Mouse (Mus musculus) lung, embryonic 16.5 days (tissue): ENCODE results near the gene Zc3h4. TPM values are rescaled to one million over a fixed set of nuclear protein-coding genes. Genes with fewer than 3 reads are reported as not detected.

ENCODE experiments used
- ATAC-seq: fragments of 200-750 bp; cut with Nextera tagmentation; 2 replicates; pipeline ENCODE4 v1.8.0; 2017; ENCODE audit warnings: low read depth, mild to moderate bottlenecking, moderate library complexity
- H3K27ac ChIP-seq: fragments of 300-500 bp; sonication (generic); 2 replicates; pipeline ENCODE4 v1.5.1; 2014; ENCODE audit warnings: mild to moderate bottlenecking, control low read depth, low read length
- H3K27me3 ChIP-seq: fragments of 300-500 bp; sonication (generic); 2 replicates; pipeline ENCODE4 v1.6.1; 2014; ENCODE audit warnings: low read depth, low read length, mixed read lengths; ENCODE audit not compliant: control insufficient read depth, insufficient read depth
- H3K36me3 ChIP-seq: fragments of 300-500 bp; sonication (generic); 2 replicates; pipeline ENCODE4 v1.6.1; 2014; ENCODE audit warnings: low read length; ENCODE audit not compliant: control insufficient read depth, insufficient read depth
- H3K4me1 ChIP-seq: fragments of 300-500 bp; sonication (generic); replicated peaks from 2 replicates; pipeline ENCODE4 v1.6.1; 2014; ENCODE audit warnings: low read length, mixed read lengths; ENCODE audit not compliant: control insufficient read depth, insufficient read depth
- H3K4me2 ChIP-seq: fragments of 300-500 bp; sonication (generic); 2 replicates; pipeline ENCODE4 v1.6.1; 2014; ENCODE audit warnings: low read depth, low read length, control low read depth
- H3K4me3 ChIP-seq: fragments of 300-500 bp; sonication (generic); 2 replicates; pipeline ENCODE4 v1.5.1; 2014; ENCODE audit warnings: mild to moderate bottlenecking, low read length, control low read depth
- H3K9ac ChIP-seq: fragments of 300-500 bp; sonication (generic); 2 replicates; pipeline ENCODE4 v1.6.1; 2014; ENCODE audit warnings: low read length, control low read depth
- H3K9me3 ChIP-seq: fragments of 300-500 bp; sonication (generic); 2 replicates; pipeline ENCODE4 v1.6.1; 2016; ENCODE audit warnings: low read length; ENCODE audit not compliant: control insufficient read depth
- WGBS: fragments of 180-500 bp; shearing (Covaris S2); extraction: QIAGEN DNeasy Blood & Tissue Kit; methylation state at CpG from one replicate; pipeline ENCODE4 v1.1.7; 2014; 5-methylcytosine and 5-hydroxymethylcytosine counted together
- polyA plus RNA-seq: library from polyadenylated mRNA; unstranded; fragments of >200 nt; fragmentation: Nextera tagmentation; extraction: Ambion mirVana; gene quantifications from 2 replicates; pipeline ENCODE4 v1.2.1, GENCODE M21; 2015

Gene Zc3h4
- polyA plus RNA-seq, 1 experiment from 2014 or later, result 13.2 TPM

- Histone ChIP-seq H3K4me2 (peak within 1 kb of the TSS; percentile 80), H3K4me3 (peak within 1 kb of the TSS; percentile 82), H3K9me3 (no peaks in the 10 kb centered on the region), H3K27me3 (no peaks in the 10 kb centered on the region), H3K4me1 (peaks cover 8% of the 10 kb centered on the region), H3K36me3 (no peaks in the 10 kb centered on the region), H3K27ac (no peak within 1 kb of the TSS), H3K9ac (peak within 1 kb of the TSS; percentile 77)
- ATAC-seq, result peak; percentile 99
- WGBS, result 1% methylated on average over 27 of the region's 30 CpGs
Observed at GRCm38 (mm10) chr7:16452587-16453073, 51.9 kb downstream of the Zc3h4 start, which contains the start of gene Tmem160. TSS of gene Tmem160 (plus strand) at chr7:16452779.

GRCm38 (mm10) chr7:16453118-16453711 lies 52.5 kb downstream of the Zc3h4 start:
- H3K36me3 ChIP-seq, result no peaks in the 10 kb centered on the region
- ATAC-seq, result peak; percentile 47
- no peak overlapping the region for H3K27ac ChIP-seq
- H3K9me3 ChIP-seq, result no peaks in the 10 kb centered on the region
- peak overlapping the region; percentile 80 for H3K4me2 ChIP-seq
- H3K9ac ChIP-seq, result peak overlapping the region; percentile 77
- peak overlapping the region; percentile 82 for H3K4me3 ChIP-seq
- H3K4me1 ChIP-seq, result peaks cover 8% of the 10 kb centered on the region
- under 1% methylated on average over 23 of the region's 23 CpGs for WGBS
- no peaks in the 10 kb centered on the region for H3K27me3 ChIP-seq

- no peaks in the 10 kb centered on the region for H3K27me3 ChIP-seq
- no peak overlapping the region for H3K4me2 ChIP-seq
- H3K4me1 ChIP-seq, result peaks cover 8% of the 10 kb centered on the region
- H3K36me3 ChIP-seq, result no peaks in the 10 kb centered on the region
- no peak overlapping the region for H3K4me3 ChIP-seq
- H3K9ac ChIP-seq, result no peak overlapping the region
- WGBS, result 85% methylated on average over 14 of the region's 14 CpGs
- no peak overlapping the region for H3K27ac ChIP-seq
- H3K9me3 ChIP-seq, result no peaks in the 10 kb centered on the region
- ATAC-seq, result no peak
Observed at GRCm38 (mm10) chr7:16455016-16455415, 54.3 kb downstream of the Zc3h4 start.

- no peak for ATAC-seq
- peaks cover 2% of the 10 kb centered on the region; the same call in 1 of the 2 replicates for H3K27me3 ChIP-seq
- no peak overlapping the region for H3K4me2 ChIP-seq
- no peak overlapping the region for H3K4me3 ChIP-seq
- H3K4me1 ChIP-seq, result peaks cover 8% of the 10 kb centered on the region
- H3K9me3 ChIP-seq, result no peaks in the 10 kb centered on the region
- no peak overlapping the region for H3K27ac ChIP-seq
- no peaks in the 10 kb centered on the region for H3K36me3 ChIP-seq
- 85% methylated on average over 5 of the region's 5 CpGs for WGBS
- no peak overlapping the region for H3K9ac ChIP-seq
Observed at GRCm38 (mm10) chr7:16456289-16456688, 55.6 kb downstream of the Zc3h4 start.

- H3K9me3 ChIP-seq, result no peaks in the 10 kb centered on the region
- WGBS, result 53% methylated on average over 13 of the region's 13 CpGs
- H3K9ac ChIP-seq, result no peak overlapping the region
- H3K27ac ChIP-seq, result no peak overlapping the region
- H3K36me3 ChIP-seq, result no peaks in the 10 kb centered on the region
- no peak for ATAC-seq
- H3K4me3 ChIP-seq, result no peak overlapping the region
- no peak overlapping the region for H3K4me2 ChIP-seq
- peaks cover 3% of the 10 kb centered on the region; the same call in 1 of the 2 replicates for H3K27me3 ChIP-seq
- H3K4me1 ChIP-seq, result no peaks in the 10 kb centered on the region
Observed at GRCm38 (mm10) chr7:16460566-16460965, 59.9 kb downstream of the Zc3h4 start.

GRCm38 (mm10) chr7:16461151-16461550 lies 60.4 kb downstream of the Zc3h4 start:
- WGBS, result 51% methylated on average over 6 of the region's 6 CpGs
- no peak overlapping the region for H3K4me3 ChIP-seq
- H3K9ac ChIP-seq, result no peak overlapping the region
- ATAC-seq, result no peak
- no peak overlapping the region for H3K27ac ChIP-seq
- H3K4me1 ChIP-seq, result no peaks in the 10 kb centered on the region
- no peaks in the 10 kb centered on the region for H3K36me3 ChIP-seq
- peaks cover 3% of the 10 kb centered on the region; the same call in 1 of the 2 replicates for H3K27me3 ChIP-seq
- H3K4me2 ChIP-seq, result no peak overlapping the region
- H3K9me3 ChIP-seq, result no peaks in the 10 kb centered on the region

GRCm38 (mm10) chr7:16461705-16462104 lies 61.0 kb downstream of the Zc3h4 start:
- no peak overlapping the region for H3K27ac ChIP-seq
- WGBS, result 68% methylated on average over 6 of the region's 6 CpGs
- no peak for ATAC-seq

GRCm38 (mm10) chr7:16463214-16463613 lies 62.5 kb downstream of the Zc3h4 start:
- Histone ChIP-seq H3K27ac (no peak overlapping the region), H3K4me2 (no peak overlapping the region), H3K27me3 (peaks cover 3% of the 10 kb centered on the region; the same call in 1 of the 2 replicates), H3K4me3 (no peak overlapping the region), H3K9ac (no peak overlapping the region), H3K9me3 (no peaks in the 10 kb centered on the region), H3K4me1 (no peaks in the 10 kb centered on the region), H3K36me3 (no peaks in the 10 kb centered on the region)
- peak; percentile 67; the same call in 1 of the 2 replicates for ATAC-seq
- 2% methylated on average over 14 of the region's 14 CpGs for WGBS

More at GRCm38 (mm10) chr7:16461705-16462104, 61.0 kb downstream of the Zc3h4 start:
- Histone ChIP-seq H3K4me3 (no peak overlapping the region), H3K4me2 (no peak overlapping the region), H3K9ac (no peak overlapping the region), H3K4me1 (no peaks in the 10 kb centered on the region), H3K27me3 (peaks cover 3% of the 10 kb centered on the region; the same call in 1 of the 2 replicates), H3K9me3 (no peaks in the 10 kb centered on the region), H3K36me3 (no peaks in the 10 kb centered on the region)

- no peak overlapping the region for H3K27ac ChIP-seq
- no peaks in the 10 kb centered on the region for H3K9me3 ChIP-seq
- no peaks in the 10 kb centered on the region for H3K4me1 ChIP-seq
- H3K4me2 ChIP-seq, result no peak overlapping the region
- ATAC-seq, result peak; percentile 53; the same call in 1 of the 2 replicates
- WGBS, result 7% methylated on average over 8 of the region's 8 CpGs
- peaks cover 3% of the 10 kb centered on the region; the same call in 1 of the 2 replicates for H3K27me3 ChIP-seq
- H3K4me3 ChIP-seq, result no peak overlapping the region
- H3K9ac ChIP-seq, result no peak overlapping the region
- no peaks in the 10 kb centered on the region for H3K36me3 ChIP-seq
Observed at GRCm38 (mm10) chr7:16465160-16465559, 64.5 kb downstream of the Zc3h4 start.
